Mouse (Mus musculus) CH12.LX (cell line): Measurements from ENCODE around the gene Atp13a3.

Source experiments
- CTCF ChIP-seq, 2 experiments: IDR thresholded peaks in 1 of 2; conservative IDR thresholded peaks in 1 of 2; 2 replicates each; pipeline ENCODE4 v1.5.1; 2011 to 2012; ENCODE audit warnings: low read depth in 2 of 2, low read length in 2 of 2, improper control_type of control experiment in 1 of 2, inconsistent platforms in 1 of 2, mild to moderate bottlenecking in 1 of 2, moderate library complexity in 1 of 2
- EP300 ChIP-seq: IDR thresholded peaks from 2 replicates; pipeline ENCODE4 v1.6.1; 2011; ENCODE audit warnings: low read length, improper control_type of control experiment
- HCFC1 ChIP-seq: IDR thresholded peaks from 2 replicates; pipeline ENCODE4 v1.6.1; 2012; ENCODE audit warnings: low read depth, mild to moderate bottlenecking, inconsistent platforms, low read length, improper control_type of control experiment
- KAT2A ChIP-seq: IDR thresholded peaks from 2 replicates; pipeline ENCODE4 v1.6.1; 2012; ENCODE audit warnings: low read length, improper control_type of control experiment, inconsistent platforms; ENCODE audit not compliant: insufficient replicate concordance
- MAX ChIP-seq: IDR thresholded peaks from 2 replicates; pipeline ENCODE4 v1.6.1; 2011; ENCODE audit warnings: low read length, improper control_type of control experiment
- MAZ ChIP-seq: IDR thresholded peaks from 2 replicates; pipeline ENCODE4 v1.6.1; 2012; ENCODE audit warnings: low read depth, mild to moderate bottlenecking, inconsistent platforms, low read length, improper control_type of control experiment, moderate library complexity
- POLR2A ChIP-seq: IDR thresholded peaks from 2 replicates; pipeline ENCODE4 v1.6.1; 2011; ENCODE audit warnings: low read depth, mild to moderate bottlenecking, improper control_type of control experiment, low read length
- RAD21 ChIP-seq: IDR thresholded peaks from 2 replicates; pipeline ENCODE4 v1.6.1; 2011; ENCODE audit warnings: low read depth, mild to moderate bottlenecking, low read length, improper control_type of control experiment, moderate library complexity
- SIN3A ChIP-seq: IDR thresholded peaks from 2 replicates; pipeline ENCODE4 v1.6.1; 2012; ENCODE audit warnings: low read length, improper control_type of control experiment, inconsistent platforms
- TCF12 ChIP-seq: IDR thresholded peaks from 2 replicates; pipeline ENCODE4 v1.6.1; 2014; ENCODE audit warnings: low read depth, mild to moderate bottlenecking, inconsistent platforms, low read length, improper control_type of control experiment
- UBTF ChIP-seq: IDR thresholded peaks from 2 replicates; pipeline ENCODE4 v1.6.1; 2012; ENCODE audit warnings: low read depth, mild to moderate bottlenecking, inconsistent platforms, low read length, improper control_type of control experiment, moderate library complexity
- USF1 ChIP-seq: IDR thresholded peaks from 2 replicates; pipeline ENCODE4 v1.6.1; 2014; ENCODE audit warnings: low read depth, mild to moderate bottlenecking, inconsistent platforms, low read length, improper control_type of control experiment
- ZMIZ1 ChIP-seq: IDR thresholded peaks from 2 replicates; pipeline ENCODE4 v1.6.1; 2012; ENCODE audit warnings: low read depth, mild to moderate bottlenecking, inconsistent platforms, low read length, improper control_type of control experiment
- ZNF384 ChIP-seq: IDR thresholded peaks from 2 replicates; pipeline ENCODE4 v1.6.1; 2012; ENCODE audit warnings: low read depth, low read length, improper control_type of control experiment, inconsistent platforms

GRCm38 (mm10) chr16:30430512-30431088 is 24.8 kb upstream of the Atp13a3 start:
- TF ChIP-seq EP300 (no peak), RAD21 (no peak), CTCF (conservative IDR thresholded peaks at IDR 0.05 in 1 of 2, IDR thresholded peaks at IDR 0.05 in 1 of 2; ENCODE audit: low read depth in 2 of 2, low read length in 2 of 2) (no peak), POLR2A (no peak), SIN3A (no peak), USF1 (no peak), UBTF (no peak), TCF12 (no peak), ZNF384 (no peak), MAZ (no peak), MAX (no peak), KAT2A (no peak), ZMIZ1 (no peak), HCFC1 (no peak)
